Mouse (Mus musculus): ENCODE measurements at regions not wholly inside any gene's neighbourhood (a gene's known extent, or its start where the extent isn't known, plus 50 kb on each side); places are given as distances from the start of the nearest gene placed in this dataset.
"Not testable (repeated sequence)": the region's sequence is repeated elsewhere in the genome, so short reads cannot be mapped to it uniquely, and the experiment has no call there.

DNA sequence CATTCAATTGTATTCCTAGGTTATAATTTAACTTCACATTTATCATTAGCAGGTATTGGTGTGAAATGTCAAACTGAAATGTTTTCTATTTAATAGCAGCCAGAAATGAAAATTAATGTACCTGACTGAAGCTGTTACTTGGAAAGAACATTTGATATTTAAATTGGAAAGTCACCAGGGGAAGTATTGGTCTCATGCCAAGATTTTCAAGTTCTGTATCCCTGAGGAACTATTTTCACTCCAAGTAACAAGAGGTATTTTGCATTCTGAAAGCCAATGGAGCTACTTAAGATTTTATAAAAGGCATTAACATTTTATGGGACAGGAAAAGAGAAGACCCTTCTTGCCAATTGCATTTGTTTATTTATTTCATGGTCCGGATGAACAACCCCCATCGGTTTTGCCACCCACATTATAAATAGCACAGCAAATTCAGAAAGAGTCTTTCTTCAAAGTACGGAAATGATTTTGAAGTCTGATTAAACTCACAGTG, 289.3 kb downstream of the Casp12 start:
- no peak for ATAC-seq (ENCODE audit: low read depth)
- DNase-seq (ENCODE audit: low spot score): peak; percentile 3
- 59% methylated on average over 3 of the region's 3 CpGs for WGBS
- Histone ChIP-seq H3K36me3 (ENCODE audit: control insufficient read depth, insufficient read depth, low read length) (no peaks in the 10 kb centered on the region), H3K4me1 (ENCODE audit: control insufficient read depth, insufficient read depth, low read length) (no peaks in the 10 kb centered on the region), H3K9ac (ENCODE audit: low read depth, low read length) (no peak overlapping the region), H3K9me3 (ENCODE audit: control insufficient read depth, low read length) (no peaks in the 10 kb centered on the region), H3K4me3 (ENCODE audit: low read depth, low read length) (no peak overlapping the region), H3K27ac (replicated peaks; ENCODE audit: low read depth, low read length) (no peak overlapping the region), H3K27me3 (replicated peaks; ENCODE audit: control insufficient read depth, insufficient read depth, low read length) (no peaks in the 10 kb centered on the region), H3K4me2 (ENCODE audit: low read depth, low read length) (no peak overlapping the region)

DNA sequence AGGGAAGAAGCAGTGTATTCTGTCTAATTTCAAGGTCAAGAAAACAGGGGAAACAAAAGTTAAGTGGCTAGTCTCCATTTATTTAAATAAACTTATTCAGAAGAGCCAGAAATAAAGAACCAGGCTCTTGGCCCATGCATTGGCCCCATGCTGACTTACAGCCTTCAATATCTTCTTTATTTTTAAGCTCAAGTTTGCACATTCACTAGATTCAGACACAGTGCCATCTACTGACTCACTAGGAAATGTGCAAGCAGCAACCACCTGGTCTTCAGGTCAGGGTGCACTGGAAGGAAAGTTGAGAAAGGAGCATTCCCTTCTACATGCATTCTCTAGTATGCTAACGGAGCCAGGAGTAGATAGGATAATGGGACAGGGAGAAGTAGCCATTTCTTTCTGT, 289.7 kb downstream of the Casp12 start:
- WGBS: 14% methylated on average over 1 of the region's 1 CpGs
- no peaks in the 10 kb centered on the region for H3K36me3 ChIP-seq (ENCODE audit: control insufficient read depth, insufficient read depth, low read length)
- no peaks in the 10 kb centered on the region for H3K4me1 ChIP-seq (ENCODE audit: control insufficient read depth, insufficient read depth, low read length)
- H3K27ac ChIP-seq (replicated peaks; ENCODE audit: low read depth, low read length): no peak overlapping the region
- no peak overlapping the region for H3K9ac ChIP-seq (ENCODE audit: low read depth, low read length)
- H3K9me3 ChIP-seq (ENCODE audit: control insufficient read depth, low read length): no peaks in the 10 kb centered on the region
- no peak overlapping the region for H3K4me2 ChIP-seq (ENCODE audit: low read depth, low read length)
- ATAC-seq (ENCODE audit: low read depth) (no peak), DNase-seq (ENCODE audit: low spot score) (peak; percentile 64)
- H3K27me3 ChIP-seq (replicated peaks; ENCODE audit: control insufficient read depth, insufficient read depth, low read length): no peaks in the 10 kb centered on the region
- no peak overlapping the region for H3K4me3 ChIP-seq (ENCODE audit: low read depth, low read length)

DNA sequence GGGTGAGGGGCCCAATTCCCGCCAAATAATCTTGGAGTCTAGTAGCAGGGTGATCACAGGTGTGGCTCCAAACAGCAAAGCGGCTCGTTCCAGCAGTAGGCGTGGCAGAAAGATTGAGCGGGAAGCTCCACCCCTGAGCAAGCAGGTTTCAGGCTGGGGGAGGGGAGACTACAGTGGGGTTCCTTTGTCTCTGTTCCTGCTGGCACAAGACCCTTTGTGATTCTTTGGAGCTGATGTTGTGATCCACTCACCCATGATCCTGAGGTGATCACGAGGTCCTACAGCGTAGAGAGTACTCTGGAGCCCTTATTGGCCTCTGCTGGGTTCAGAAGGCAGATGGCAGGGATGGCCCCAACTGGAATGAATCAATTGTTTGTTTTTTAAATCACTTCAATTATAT, 318.7 kb downstream of the Casp12 start:
- 0 out of 2 replicates have a peak, but pooled peaks cover 4% of the 10 kb centered on the region for H3K9me3 ChIP-seq (ENCODE audit: control insufficient read depth, low read length)
- DNase-seq (ENCODE audit: low spot score) (no peak), ATAC-seq (ENCODE audit: low read depth) (no peak)
- H3K4me3 ChIP-seq (ENCODE audit: low read depth, low read length): no peak overlapping the region
- no peak overlapping the region for H3K27ac ChIP-seq (replicated peaks; ENCODE audit: low read depth, low read length)
- 89% methylated on average over 7 of the region's 7 CpGs for WGBS
- H3K27me3 ChIP-seq (replicated peaks; ENCODE audit: control insufficient read depth, insufficient read depth, low read length): no peaks in the 10 kb centered on the region
- no peak overlapping the region for H3K4me2 ChIP-seq (ENCODE audit: low read depth, low read length)
- no peak overlapping the region for H3K9ac ChIP-seq (ENCODE audit: low read depth, low read length)
- no peaks in the 10 kb centered on the region for H3K4me1 ChIP-seq (ENCODE audit: control insufficient read depth, insufficient read depth, low read length)
- no peaks in the 10 kb centered on the region for H3K36me3 ChIP-seq (ENCODE audit: control insufficient read depth, insufficient read depth, low read length)

DNA sequence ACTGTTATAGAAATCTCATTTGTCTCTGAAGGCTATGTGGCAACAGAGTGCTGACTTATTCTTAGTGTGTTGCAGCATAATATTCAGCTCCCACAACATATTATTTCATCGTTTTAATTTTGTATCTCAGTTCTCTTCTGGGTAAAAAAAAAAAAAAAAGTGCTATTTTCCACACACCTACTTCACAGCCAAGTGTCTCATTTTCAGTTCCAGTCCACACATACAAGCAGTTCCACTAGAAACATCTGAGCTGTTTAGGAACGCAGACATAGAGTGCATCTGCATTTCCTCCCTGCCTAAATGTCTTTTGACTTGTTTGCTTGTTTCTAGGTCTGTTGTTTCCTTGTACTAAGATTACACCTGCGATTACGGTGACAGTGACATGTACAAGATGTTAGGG, 328.3 kb downstream of the Casp12 start:
- no peak overlapping the region for H3K4me2 ChIP-seq (ENCODE audit: low read depth, low read length)
- no peak overlapping the region for H3K9ac ChIP-seq (ENCODE audit: low read depth, low read length)
- 76% methylated on average over 4 of the region's 4 CpGs for WGBS
- no peaks in the 10 kb centered on the region for H3K27me3 ChIP-seq (replicated peaks; ENCODE audit: control insufficient read depth, insufficient read depth, low read length)
- no peak overlapping the region for H3K27ac ChIP-seq (replicated peaks; ENCODE audit: low read depth, low read length)
- H3K9me3 ChIP-seq (ENCODE audit: control insufficient read depth, low read length): no peaks in the 10 kb centered on the region
- no peak for ATAC-seq (ENCODE audit: low read depth)
- no peak overlapping the region for H3K4me3 ChIP-seq (ENCODE audit: low read depth, low read length)
- no peaks in the 10 kb centered on the region for H3K36me3 ChIP-seq (ENCODE audit: control insufficient read depth, insufficient read depth, low read length)
- no peaks in the 10 kb centered on the region for H3K4me1 ChIP-seq (ENCODE audit: control insufficient read depth, insufficient read depth, low read length)
- no peak for DNase-seq (ENCODE audit: low spot score)

DNA sequence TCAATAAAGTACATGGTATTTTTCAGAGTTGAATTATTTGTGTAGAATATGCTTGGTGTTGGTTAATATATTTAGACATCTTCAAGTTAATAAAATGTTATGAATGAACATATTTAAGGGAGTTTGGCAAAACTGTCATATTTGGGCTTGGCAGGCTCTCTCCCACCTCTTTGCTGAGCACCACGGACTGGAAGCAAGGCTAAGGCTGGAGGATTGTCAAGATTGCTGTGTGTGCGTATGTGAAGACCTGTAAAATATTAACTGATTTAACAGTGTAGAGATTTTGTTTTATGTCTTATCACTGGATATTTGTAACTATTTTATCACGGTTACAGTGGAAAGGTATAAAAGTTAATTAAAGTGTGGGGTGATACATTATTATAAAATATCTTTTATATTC, 363.3 kb downstream of the Casp12 start:
- Histone ChIP-seq H3K36me3 (ENCODE audit: control insufficient read depth, insufficient read depth, low read length) (no peaks in the 10 kb centered on the region), H3K27ac (replicated peaks; ENCODE audit: low read depth, low read length) (no peak overlapping the region), H3K4me1 (ENCODE audit: control insufficient read depth, insufficient read depth, low read length) (no peaks in the 10 kb centered on the region), H3K4me2 (ENCODE audit: low read depth, low read length) (no peak overlapping the region), H3K9me3 (ENCODE audit: control insufficient read depth, low read length) (no peaks in the 10 kb centered on the region), H3K9ac (ENCODE audit: low read depth, low read length) (no peak overlapping the region), H3K27me3 (replicated peaks; ENCODE audit: control insufficient read depth, insufficient read depth, low read length) (no peaks in the 10 kb centered on the region), H3K4me3 (ENCODE audit: low read depth, low read length) (no peak overlapping the region)
- DNase-seq (ENCODE audit: low spot score) (no peak), ATAC-seq (ENCODE audit: low read depth) (no peak)
- 79% methylated on average over 3 of the region's 3 CpGs for WGBS

DNA sequence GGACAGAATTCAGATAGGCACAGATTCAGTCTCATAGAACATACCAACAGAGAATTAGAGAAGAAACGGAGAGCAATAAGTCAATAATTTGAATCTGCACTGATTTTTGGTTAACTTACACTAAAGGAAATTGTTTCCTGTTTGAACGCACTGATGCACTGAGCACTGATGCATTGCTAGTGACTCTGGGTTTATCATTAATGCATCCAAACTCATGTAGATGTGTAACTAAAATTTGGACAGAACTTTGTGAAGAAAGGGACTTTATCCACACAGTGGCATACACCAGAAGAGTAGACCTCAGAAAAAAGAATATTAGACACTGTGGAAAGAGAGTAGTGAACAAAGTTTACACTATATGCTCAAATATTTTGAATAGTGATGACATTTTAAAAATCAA, 364.2 kb downstream of the Casp12 start:
- Histone ChIP-seq H3K4me3 (ENCODE audit: low read depth, low read length) (no peak overlapping the region), H3K9me3 (ENCODE audit: control insufficient read depth, low read length) (no peaks in the 10 kb centered on the region), H3K4me2 (ENCODE audit: low read depth, low read length) (no peak overlapping the region), H3K27me3 (replicated peaks; ENCODE audit: control insufficient read depth, insufficient read depth, low read length) (no peaks in the 10 kb centered on the region), H3K36me3 (ENCODE audit: control insufficient read depth, insufficient read depth, low read length) (no peaks in the 10 kb centered on the region), H3K27ac (replicated peaks; ENCODE audit: low read depth, low read length) (no peak overlapping the region), H3K4me1 (ENCODE audit: control insufficient read depth, insufficient read depth, low read length) (no peaks in the 10 kb centered on the region), H3K9ac (ENCODE audit: low read depth, low read length) (no peak overlapping the region)
- DNase-seq (ENCODE audit: low spot score) (no peak), ATAC-seq (ENCODE audit: low read depth) (no peak)
- WGBS: 76% methylated on average over 2 of the region's 2 CpGs

DNA sequence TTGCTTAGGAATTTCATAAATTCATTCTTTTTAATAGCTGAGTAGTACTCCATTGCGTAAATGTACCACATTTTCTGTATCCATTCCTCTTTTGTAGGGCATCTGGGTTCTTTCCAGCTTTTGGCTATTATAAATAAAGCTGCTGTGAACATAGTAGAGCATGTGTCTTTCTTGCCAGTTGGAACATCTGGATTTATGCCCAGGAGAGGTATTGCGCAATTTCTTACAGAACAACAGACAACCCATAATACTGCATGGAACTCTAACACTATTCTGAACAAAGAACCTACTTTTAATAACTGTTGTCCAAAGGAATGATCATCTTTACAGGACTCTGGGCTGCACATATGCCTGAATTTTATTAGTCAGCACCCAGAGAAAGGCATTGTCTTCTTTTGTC, 373.4 kb downstream of the Casp12 start:
- WGBS: 94% methylated on average over 2 of the region's 2 CpGs
- H3K4me2 ChIP-seq (ENCODE audit: low read depth, low read length); H3K27me3 ChIP-seq (replicated peaks; ENCODE audit: control insufficient read depth, insufficient read depth, low read length); H3K4me1 ChIP-seq (ENCODE audit: control insufficient read depth, insufficient read depth, low read length); DNase-seq (ENCODE audit: low spot score); H3K4me3 ChIP-seq (ENCODE audit: low read depth, low read length); H3K9me3 ChIP-seq (ENCODE audit: control insufficient read depth, low read length); H3K27ac ChIP-seq (replicated peaks; ENCODE audit: low read depth, low read length); ATAC-seq (ENCODE audit: low read depth); H3K36me3 ChIP-seq (ENCODE audit: control insufficient read depth, insufficient read depth, low read length); H3K9ac ChIP-seq (ENCODE audit: low read depth, low read length): not testable (repeated sequence)

DNA sequence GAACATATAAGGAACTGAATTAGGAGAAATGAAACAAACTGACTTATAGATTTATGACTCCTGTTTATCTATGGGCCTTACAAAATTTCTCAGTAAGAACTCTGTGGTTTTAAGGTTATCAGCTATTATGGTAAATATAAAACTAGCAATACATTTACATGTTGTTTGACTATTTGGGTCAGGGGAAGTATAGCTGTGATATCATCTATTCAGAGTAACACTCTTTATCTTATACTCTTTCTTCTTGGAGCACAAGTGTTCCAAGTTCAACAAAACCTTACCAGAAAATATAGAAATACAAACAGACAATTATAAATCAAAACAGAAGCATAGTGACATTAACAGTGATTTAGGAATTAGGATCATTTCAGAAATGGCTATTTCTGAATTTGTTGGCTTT, 383.6 kb downstream of the Casp12 start:
- no peak overlapping the region for H3K4me2 ChIP-seq (ENCODE audit: low read depth, low read length)
- H3K27me3 ChIP-seq (replicated peaks; ENCODE audit: control insufficient read depth, insufficient read depth, low read length): no peaks in the 10 kb centered on the region
- DNase-seq (ENCODE audit: low spot score): no peak
- ATAC-seq (ENCODE audit: low read depth): no peak
- H3K27ac ChIP-seq (replicated peaks; ENCODE audit: low read depth, low read length): no peak overlapping the region
- H3K9ac ChIP-seq (ENCODE audit: low read depth, low read length): no peak overlapping the region
- H3K36me3 ChIP-seq (ENCODE audit: control insufficient read depth, insufficient read depth, low read length): no peaks in the 10 kb centered on the region
- no peaks in the 10 kb centered on the region for H3K9me3 ChIP-seq (ENCODE audit: control insufficient read depth, low read length)
- H3K4me1 ChIP-seq (ENCODE audit: control insufficient read depth, insufficient read depth, low read length): no peaks in the 10 kb centered on the region
- H3K4me3 ChIP-seq (ENCODE audit: low read depth, low read length): no peak overlapping the region

DNA sequence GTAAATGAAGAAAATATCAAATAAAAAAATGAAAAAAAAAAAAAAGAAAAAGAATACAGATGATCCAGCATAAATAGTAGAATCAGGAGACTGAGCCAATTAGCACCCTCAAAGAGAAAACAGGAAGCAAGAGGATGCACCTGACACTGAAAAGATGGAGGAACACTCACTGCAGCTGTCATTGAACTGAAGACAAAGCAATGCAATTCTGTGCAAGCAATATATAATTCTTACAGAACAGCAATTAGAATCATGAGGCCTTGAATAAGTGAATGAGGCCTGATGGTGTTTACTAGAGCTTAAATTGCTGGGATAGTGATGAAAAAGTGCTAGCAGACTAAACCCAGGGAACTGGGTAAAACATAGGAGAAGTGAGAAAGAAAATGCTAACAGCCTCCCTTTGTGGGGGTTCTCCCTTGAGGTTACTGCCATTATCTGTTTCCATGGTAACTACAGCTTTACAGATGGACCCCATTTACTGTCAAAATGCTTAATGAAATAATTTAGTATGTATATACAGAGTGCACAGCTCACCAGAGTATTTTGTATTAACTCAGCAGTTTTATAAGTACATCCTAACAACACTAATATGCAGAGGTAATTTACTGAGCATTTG, 407.6 kb downstream of the Casp12 start:
- DNase-seq (ENCODE audit: low spot score) (no peak), ATAC-seq (ENCODE audit: low read depth) (no peak)
- no peaks in the 10 kb centered on the region for H3K36me3 ChIP-seq (ENCODE audit: control insufficient read depth, insufficient read depth, low read length)
- H3K4me3 ChIP-seq (ENCODE audit: low read depth, low read length): no peak overlapping the region
- no peaks in the 10 kb centered on the region for H3K27me3 ChIP-seq (replicated peaks; ENCODE audit: control insufficient read depth, insufficient read depth, low read length)
- no peak overlapping the region for H3K4me2 ChIP-seq (ENCODE audit: low read depth, low read length)
- no peaks in the 10 kb centered on the region for H3K4me1 ChIP-seq (ENCODE audit: control insufficient read depth, insufficient read depth, low read length)
- no peak overlapping the region for H3K9ac ChIP-seq (ENCODE audit: low read depth, low read length)
- no peak overlapping the region for H3K27ac ChIP-seq (replicated peaks; ENCODE audit: low read depth, low read length)
- 0 out of 2 replicates have a peak, but pooled peaks cover 5% of the 10 kb centered on the region for H3K9me3 ChIP-seq (ENCODE audit: control insufficient read depth, low read length)

Data from embryonic facial prominence, embryonic 14.5 days (tissue).